Mouse (Mus musculus) embryonic fibroblast, embryonic 13.5 days (primary cell): ENCODE measurements around the gene Fnip1.

ENCODE experiments used
- CTCF ChIP-seq: IDR thresholded peaks from 2 replicates; pipeline ENCODE4 v1.5.1; 2011; ENCODE audit warnings: mild to moderate bottlenecking, control low read depth, low read length, moderate library complexity, borderline replicate concordance; ENCODE audit not compliant: insufficient read depth
- POLR2A ChIP-seq: IDR thresholded peaks from 2 replicates; pipeline ENCODE4 v1.6.1; 2011; ENCODE audit warnings: low read depth, mild to moderate bottlenecking, control low read depth, low read length, moderate library complexity

GRCm38 (mm10) chr11:54398058-54398457 lies 39.9 kb upstream of the Fnip1 start:
- TF ChIP-seq CTCF = no peak
- no peak for TF ChIP-seq POLR2A
